Mouse (Mus musculus) midbrain, embryonic 12.5 days (tissue): ENCODE measurements around the gene Tnni2. TPM values are rescaled to one million over a fixed set of nuclear protein-coding genes. Genes with fewer than 3 reads are reported as not detected.
A peak's percentile ranks its signal among the peaks of the same experiment; 100 is the strongest.

Source experiments
- ATAC-seq: fragments of 200-750 bp; cut with Nextera tagmentation; 2 replicates; pipeline ENCODE4 v1.8.0; 2017; ENCODE audit warnings: low read depth, moderate TSS enrichment, moderate library complexity; ENCODE audit not compliant: low FRiP score
- H3K27ac ChIP-seq: fragments of 300-500 bp; sonication (generic); replicated peaks from 2 replicates; pipeline ENCODE4 v1.5.1; 2016; ENCODE audit warnings: mild to moderate bottlenecking
- H3K27me3 ChIP-seq: fragments of 300-500 bp; sonication (generic); 2 replicates; pipeline ENCODE4 v1.6.1; 2016; ENCODE audit warnings: mild to moderate bottlenecking
- H3K36me3 ChIP-seq: fragments of 300-500 bp; sonication (generic); 2 replicates; pipeline ENCODE4 v1.6.1; 2016
- H3K4me1 ChIP-seq: fragments of 300-500 bp; sonication (generic); 2 replicates; pipeline ENCODE4 v1.6.1; 2016
- H3K4me2 ChIP-seq: fragments of 300-500 bp; sonication (generic); replicated peaks from 2 replicates; pipeline ENCODE4 v1.6.1; 2016; ENCODE audit warnings: mild to moderate bottlenecking, moderate library complexity
- H3K4me3 ChIP-seq: fragments of 300-500 bp; sonication (generic); 2 replicates; pipeline ENCODE4 v1.5.1; 2016; ENCODE audit warnings: mild to moderate bottlenecking
- H3K9ac ChIP-seq: fragments of 300-500 bp; sonication (generic); replicated peaks from 2 replicates; pipeline ENCODE4 v1.6.1; 2016; ENCODE audit warnings: mild to moderate bottlenecking, moderate library complexity
- H3K9me3 ChIP-seq: fragments of 300-500 bp; sonication (generic); 2 replicates; pipeline ENCODE4 v1.6.1; 2016; ENCODE audit warnings: mild to moderate bottlenecking
- WGBS: fragments of 180-500 bp; shearing (Covaris S2); methylation state at CpG from one replicate; pipeline ENCODE4 v1.1.7; 2016; 5-methylcytosine and 5-hydroxymethylcytosine counted together
- polyA plus RNA-seq: library from polyadenylated mRNA; unstranded; fragments of >200 nt; fragmentation: Nextera tagmentation; extraction: Ambion mirVana; gene quantifications from 2 replicates; pipeline ENCODE4 v1.2.1, GENCODE M21; 2016

Tnni2 gene
- polyA plus RNA-seq, 1 experiment from 2014 or later = 0.66 TPM

- Histone ChIP-seq H3K4me3 (no peak overlapping the region), H3K4me1 (no peaks in the 10 kb centered on the region), H3K27ac (no peak overlapping the region), H3K27me3 (no peaks in the 10 kb centered on the region), H3K36me3 (no peaks in the 10 kb centered on the region), H3K9me3 (no peaks in the 10 kb centered on the region), H3K4me2 (no peak overlapping the region), H3K9ac (no peak overlapping the region)
- ATAC-seq = no peak
- 90% methylated on average over 8 of the region's 8 CpGs for WGBS
These were observed 32.9 kb upstream of the Tnni2 start for GRCm38 (mm10) chr7:142408686-142409085.

- H3K4me1 ChIP-seq = no peaks in the 10 kb centered on the region
- WGBS = 75% methylated on average over 3 of the region's 3 CpGs
- no peak overlapping the region for H3K27ac ChIP-seq
- ATAC-seq = no peak
- H3K9ac ChIP-seq = no peak overlapping the region
- no peaks in the 10 kb centered on the region for H3K27me3 ChIP-seq
- H3K4me2 ChIP-seq = no peak overlapping the region
- H3K9me3 ChIP-seq = no peaks in the 10 kb centered on the region
- no peaks in the 10 kb centered on the region for H3K36me3 ChIP-seq
- no peak overlapping the region for H3K4me3 ChIP-seq
These were observed 32.0 kb upstream of the Tnni2 start for GRCm38 (mm10) chr7:142409603-142410002.

- H3K4me2 ChIP-seq = no peak overlapping the region
- WGBS = 92% methylated on average over 6 of the region's 6 CpGs
- H3K4me3 ChIP-seq = no peak overlapping the region
- H3K4me1 ChIP-seq = no peaks in the 10 kb centered on the region
- no peaks in the 10 kb centered on the region for H3K9me3 ChIP-seq
- H3K27ac ChIP-seq = no peak overlapping the region
- no peaks in the 10 kb centered on the region for H3K27me3 ChIP-seq
- ATAC-seq = no peak
- H3K9ac ChIP-seq = no peak overlapping the region
- no peaks in the 10 kb centered on the region for H3K36me3 ChIP-seq
These were observed 28.3 kb upstream of the Tnni2 start for GRCm38 (mm10) chr7:142413285-142413684.

- H3K9ac ChIP-seq = no peak overlapping the region
- no peaks in the 10 kb centered on the region for H3K27me3 ChIP-seq
- no peak for ATAC-seq
- WGBS = 68% methylated on average over 4 of the region's 4 CpGs
- no peaks in the 10 kb centered on the region for H3K9me3 ChIP-seq
- no peak overlapping the region for H3K4me2 ChIP-seq
- no peaks in the 10 kb centered on the region for H3K36me3 ChIP-seq
- H3K4me1 ChIP-seq = no peaks in the 10 kb centered on the region
- no peak overlapping the region for H3K4me3 ChIP-seq
- H3K27ac ChIP-seq = no peak overlapping the region
These were observed 26.3 kb upstream of the Tnni2 start for GRCm38 (mm10) chr7:142415314-142415713.

- no peak overlapping the region for H3K4me2 ChIP-seq
- no peaks in the 10 kb centered on the region for H3K36me3 ChIP-seq
- no peaks in the 10 kb centered on the region for H3K4me1 ChIP-seq
- H3K4me3 ChIP-seq = no peak overlapping the region
- no peaks in the 10 kb centered on the region for H3K27me3 ChIP-seq
- H3K9ac ChIP-seq = no peak overlapping the region
- no peaks in the 10 kb centered on the region for H3K9me3 ChIP-seq
- H3K27ac ChIP-seq = no peak overlapping the region
- no peak for ATAC-seq
- WGBS = 68% methylated on average over 3 of the region's 3 CpGs
These were observed 25.4 kb upstream of the Tnni2 start for GRCm38 (mm10) chr7:142416225-142416624.

GRCm38 (mm10) chr7:142418027-142418426 is 23.6 kb upstream of the Tnni2 start:
- Histone ChIP-seq H3K27me3 (no peaks in the 10 kb centered on the region), H3K4me1 (no peaks in the 10 kb centered on the region), H3K36me3 (no peaks in the 10 kb centered on the region), H3K9ac (no peak overlapping the region), H3K4me3 (no peak overlapping the region), H3K27ac (no peak overlapping the region), H3K9me3 (no peaks in the 10 kb centered on the region), H3K4me2 (no peak overlapping the region)
- 87% methylated on average over 2 of the region's 2 CpGs for WGBS
- no peak for ATAC-seq

- Histone ChIP-seq H3K4me1 (no peaks in the 10 kb centered on the region), H3K9ac (no peak overlapping the region), H3K36me3 (no peaks in the 10 kb centered on the region), H3K9me3 (no peaks in the 10 kb centered on the region), H3K27me3 (no peaks in the 10 kb centered on the region), H3K4me3 (no peak overlapping the region), H3K27ac (no peak overlapping the region), H3K4me2 (no peak overlapping the region)
- WGBS = 90% methylated on average over 8 of the region's 8 CpGs
- ATAC-seq = no peak
These were observed 22.9 kb upstream of the Tnni2 start for GRCm38 (mm10) chr7:142418679-142419078.

GRCm38 (mm10) chr7:142419887-142420286 is 21.7 kb upstream of the Tnni2 start:
- H3K9ac ChIP-seq = no peak overlapping the region
- 87% methylated on average over 5 of the region's 5 CpGs for WGBS
- no peaks in the 10 kb centered on the region for H3K27me3 ChIP-seq
- H3K36me3 ChIP-seq = no peaks in the 10 kb centered on the region
- H3K4me2 ChIP-seq = no peak overlapping the region
- H3K9me3 ChIP-seq = no peaks in the 10 kb centered on the region
- no peaks in the 10 kb centered on the region for H3K4me1 ChIP-seq
- no peak for ATAC-seq
- H3K27ac ChIP-seq = no peak overlapping the region
- no peak overlapping the region for H3K4me3 ChIP-seq

- Histone ChIP-seq H3K27ac (no peak overlapping the region), H3K4me3 (no peak overlapping the region), H3K36me3 (no peaks in the 10 kb centered on the region), H3K27me3 (no peaks in the 10 kb centered on the region), H3K9ac (no peak overlapping the region), H3K4me2 (no peak overlapping the region), H3K4me1 (no peaks in the 10 kb centered on the region), H3K9me3 (no peaks in the 10 kb centered on the region)
- WGBS = 71% methylated on average over 2 of the region's 2 CpGs
- no peak for ATAC-seq
These were observed 19.8 kb upstream of the Tnni2 start for GRCm38 (mm10) chr7:142421826-142422225.

GRCm38 (mm10) chr7:142425641-142426213 is 15.9 kb upstream of the Tnni2 start:
- ATAC-seq = no peak
- H3K4me3 ChIP-seq = no peak overlapping the region
- 56% methylated on average over 11 of the region's 11 CpGs for WGBS
- no peaks in the 10 kb centered on the region for H3K9me3 ChIP-seq
- 0 out of 2 replicates have a peak, but pooled peaks cover 5% of the 10 kb centered on the region for H3K27me3 ChIP-seq
- H3K4me2 ChIP-seq = no peak overlapping the region
- H3K9ac ChIP-seq = no peak overlapping the region
- no peaks in the 10 kb centered on the region for H3K36me3 ChIP-seq
- peaks cover 10% of the 10 kb centered on the region for H3K4me1 ChIP-seq
- H3K27ac ChIP-seq = no peak overlapping the region

- H3K4me3 ChIP-seq = no peak overlapping the region
- peaks cover 13% of the 10 kb centered on the region for H3K4me1 ChIP-seq
- H3K9ac ChIP-seq = no peak overlapping the region
- ATAC-seq = no peak
- peaks cover 8% of the 10 kb centered on the region; the same call in 1 of the 2 replicates for H3K27me3 ChIP-seq
- no peaks in the 10 kb centered on the region for H3K9me3 ChIP-seq
- no peak overlapping the region for H3K27ac ChIP-seq
- no peak overlapping the region for H3K4me2 ChIP-seq
- 1% methylated on average over 7 of the region's 7 CpGs for WGBS
- H3K36me3 ChIP-seq = no peaks in the 10 kb centered on the region
These were observed 13.4 kb upstream of the Tnni2 start for GRCm38 (mm10) chr7:142428213-142428612.

- Histone ChIP-seq H3K9ac (no peak overlapping the region), H3K27ac (peak overlapping the region; percentile 22; the same call in 1 of the 2 replicates), H3K9me3 (no peaks in the 10 kb centered on the region), H3K4me1 (peaks cover 13% of the 10 kb centered on the region), H3K27me3 (peaks cover 13% of the 10 kb centered on the region), H3K36me3 (no peaks in the 10 kb centered on the region), H3K4me3 (no peak overlapping the region), H3K4me2 (no peak overlapping the region)
- peak; percentile 66; the same call in 1 of the 2 replicates for ATAC-seq
- 65% methylated on average over 12 of the region's 12 CpGs for WGBS
These were observed 11.4 kb upstream of the Tnni2 start for GRCm38 (mm10) chr7:142430160-142430678.

GRCm38 (mm10) chr7:142431106-142431505 is 10.5 kb upstream of the Tnni2 start:
- no peak overlapping the region for H3K27ac ChIP-seq
- no peak overlapping the region for H3K4me2 ChIP-seq

More at GRCm38 (mm10) chr7:142431106-142431505, 10.5 kb upstream of the Tnni2 start:
- Histone ChIP-seq H3K27me3 (peaks cover 13% of the 10 kb centered on the region), H3K4me1 (peaks cover 13% of the 10 kb centered on the region), H3K9me3 (no peaks in the 10 kb centered on the region), H3K4me3 (no peak overlapping the region), H3K36me3 (no peaks in the 10 kb centered on the region), H3K9ac (no peak overlapping the region)
- no peak for ATAC-seq
- WGBS = 92% methylated on average over 14 of the region's 14 CpGs
